Mouse (Mus musculus) G1E (cell line): ENCODE measurements around the gene Lhfpl3.

Experiments
- CTCF ChIP-seq: IDR thresholded peaks from 2 replicates; pipeline ENCODE4 v1.5.1; 2012; ENCODE audit warnings: low read depth, low read length, inconsistent platforms, mixed read lengths
- GATA1 ChIP-seq: IDR thresholded peaks from 2 replicates; pipeline ENCODE4 v1.6.1; 2012; ENCODE audit warnings: borderline replicate concordance, low read length, inconsistent platforms, mixed read lengths
- GATA2 ChIP-seq: IDR thresholded peaks from 2 replicates; pipeline ENCODE4 v1.6.1; 2012; ENCODE audit warnings: low read depth, low read length, inconsistent platforms, borderline replicate concordance
- POLR2AphosphoS5 ChIP-seq: IDR thresholded peaks from 2 replicates; pipeline ENCODE4 v1.6.1; 2012; ENCODE audit warnings: low read depth, low read length, inconsistent platforms; ENCODE audit not compliant: insufficient replicate concordance
- TAL1 ChIP-seq: conservative IDR thresholded peaks from 2 replicates; pipeline ENCODE4 v1.6.1; 2012; ENCODE audit warnings: low read depth, low read length, inconsistent platforms, mixed read lengths

GRCm38 (mm10) chr5:23154439-23154838 lies 408.6 kb downstream of the Lhfpl3 start:
- no peak for TF ChIP-seq CTCF
- TF ChIP-seq GATA1, result no peak
- no peak for TF ChIP-seq TAL1
- TF ChIP-seq GATA2, result no peak
- no peak for TF ChIP-seq POLR2AphosphoS5
